ENCODE assay signal across 8 mouse cellular contexts in the genomic region with DNA sequence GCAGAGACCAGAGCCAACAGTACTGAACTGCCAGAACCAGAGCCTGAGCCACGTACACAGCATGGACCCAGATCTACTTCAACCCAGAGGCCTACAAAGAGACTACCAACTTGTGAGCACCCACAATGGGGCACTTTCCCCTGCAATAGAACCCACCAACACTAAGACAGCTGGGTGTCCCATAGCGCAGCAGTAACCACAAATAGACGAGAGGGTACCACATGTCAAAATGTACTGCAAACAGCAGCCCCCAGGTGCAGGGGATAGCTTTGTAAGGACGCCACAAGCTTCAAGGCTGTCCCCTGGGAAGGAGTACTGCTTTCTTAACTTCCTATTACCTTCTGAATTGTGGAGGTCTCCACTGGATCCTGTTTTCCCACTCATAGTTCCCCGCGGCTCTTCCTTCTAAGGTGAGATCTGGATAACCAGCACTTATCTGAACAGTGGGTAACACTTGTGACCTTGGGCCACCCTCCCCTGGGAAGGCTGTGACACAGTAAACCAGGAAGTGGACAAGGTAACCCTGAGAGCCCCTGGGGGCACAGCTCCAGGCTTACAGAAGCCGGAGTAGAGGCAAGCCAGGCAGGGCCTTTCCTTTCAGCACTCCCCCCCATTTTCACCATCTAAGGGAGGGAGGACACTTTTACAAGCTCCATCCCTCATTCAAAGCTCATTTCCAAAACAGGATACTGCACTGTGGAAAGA. TPM values are rescaled to one million over a fixed set of nuclear protein-coding genes. Genes with fewer than 3 reads are reported as not detected.
DNase-seq lines count a peak whose midpoint lies in the region; ATAC-seq lines count a peak whose summit lies in the region.

No protein-coding gene starts in this region.

- H3K9me3 ChIP-seq in embryonic facial prominence, embryonic 15.5 days (replicated peaks): no peaks in the 10 kb centered on the region
- no peaks in the 10 kb centered on the region for H3K9me3 ChIP-seq in limb, embryonic 11.5 days (ENCODE audit: control insufficient read depth, low read length)
- no peaks in the 10 kb centered on the region for H3K9me3 ChIP-seq in stomach, embryonic 15.5 days

- intact Hi-C loops in left cerebral cortex, postnatal 14 days (cut with DNase I): no loop called here

- peak overlapping the region; percentile 68 for H3K4me2 ChIP-seq in embryonic facial prominence, embryonic 15.5 days (replicated peaks)
- peak overlapping the region; percentile 93 for H3K4me2 ChIP-seq in limb, embryonic 11.5 days (ENCODE audit: low read depth, severe bottlenecking)
- peak overlapping the region; percentile 81 for H3K4me2 ChIP-seq in stomach, embryonic 15.5 days

- DNase-seq in kidney, postnatal 10 days: peak; percentile 34
- no peak for DNase-seq in kidney, postnatal 4 days
- no peak for DNase-seq in limb, embryonic 11.5 days (ENCODE audit: low spot score)
- DNase-seq in retina, embryonic 14.5 days (ENCODE audit: low spot score): no peak
- DNase-seq in cerebellum, postnatal 14 days: no peak
- DNase-seq in left cerebral cortex, postnatal 14 days (ENCODE audit: low spot score in 2 of 2): no peak

- peaks cover 66% of the 10 kb centered on the region for H3K4me1 ChIP-seq in embryonic facial prominence, embryonic 15.5 days
- peaks cover 50% of the 10 kb centered on the region for H3K4me1 ChIP-seq in limb, embryonic 11.5 days (ENCODE audit: control insufficient read depth, insufficient read depth, low read length)
- H3K4me1 ChIP-seq in stomach, embryonic 15.5 days: peaks cover 54% of the 10 kb centered on the region

- H3K4me3 ChIP-seq in embryonic facial prominence, embryonic 15.5 days (replicated peaks): peak overlapping the region; percentile 98
- peak overlapping the region; percentile 99 for H3K4me3 ChIP-seq in limb, embryonic 11.5 days (ENCODE audit: low read depth, low read length)
- H3K4me3 ChIP-seq in stomach, embryonic 15.5 days (replicated peaks): peak overlapping the region; percentile 93

- 60% methylated on average over 7 of the region's 7 CpGs for WGBS in embryonic facial prominence, embryonic 15.5 days
- 73% methylated on average over 7 of the region's 7 CpGs for whole genome bisulfite sequencing in limb, embryonic 11.5 days
- WGBS in stomach, embryonic 15.5 days: 56% methylated on average over 7 of the region's 7 CpGs

- H3K27me3 ChIP-seq in embryonic facial prominence, embryonic 15.5 days: no peaks in the 10 kb centered on the region
- no peaks in the 10 kb centered on the region for H3K27me3 ChIP-seq in limb, embryonic 11.5 days (ENCODE audit: control insufficient read depth, insufficient read depth, low read length)
- no peaks in the 10 kb centered on the region for H3K27me3 ChIP-seq in stomach, embryonic 15.5 days (replicated peaks)

- peaks cover 2% of the 10 kb centered on the region; the same call in 1 of the 2 replicates for H3K36me3 ChIP-seq in embryonic facial prominence, embryonic 15.5 days
- peaks cover 6% of the 10 kb centered on the region; the same call in 1 of the 2 replicates for H3K36me3 ChIP-seq in limb, embryonic 11.5 days (ENCODE audit: control insufficient read depth, insufficient read depth, low read length)
- H3K36me3 ChIP-seq in stomach, embryonic 15.5 days: no peaks in the 10 kb centered on the region

- no peak for ATAC-seq in embryonic facial prominence, embryonic 15.5 days (ENCODE audit: insufficient number of reproducible peaks, low FRiP score, low TSS enrichment, low read depth)
- ATAC-seq in limb, embryonic 11.5 days (ENCODE audit: insufficient number of reproducible peaks, low FRiP score, low TSS enrichment, low read depth): no peak
- ATAC-seq in stomach, embryonic 15.5 days (ENCODE audit: insufficient read depth, low FRiP score, low read depth): no peak

- no peak overlapping the region for H3K27ac ChIP-seq in embryonic facial prominence, embryonic 15.5 days (replicated peaks)
- 0 out of 2 replicates have a peak overlapping the region, but pooled peaks have one; percentile 14 for H3K27ac ChIP-seq in limb, embryonic 11.5 days (replicated peaks; ENCODE audit: low read depth, low read length)
- H3K27ac ChIP-seq in stomach, embryonic 15.5 days: peak overlapping the region; percentile 97; the same call in 1 of the 2 replicates

- no peak overlapping the region for H3K9ac ChIP-seq in embryonic facial prominence, embryonic 15.5 days
- peak overlapping the region; percentile 98; the same call in 1 of the 2 replicates for H3K9ac ChIP-seq in limb, embryonic 11.5 days (ENCODE audit: low read length)
- H3K9ac ChIP-seq in stomach, embryonic 15.5 days: peak overlapping the region; percentile 7; the same call in 1 of the 2 replicates

RNA-seq across cellular contexts. Expression of a gene that starts 31.1 kb away (rescaled TPM):
- 16.4 and 17.0 TPM in 2 replicates for polyA plus RNA-seq in embryonic facial prominence, embryonic 15.5 days (2015; fragmentation: Nextera tagmentation; extraction: Ambion mirVana)
- polyA plus RNA-seq in limb, embryonic 11.5 days (2014; fragmentation: Nextera tagmentation; extraction: Ambion mirVana): 9.8 and 10.1 TPM in 2 replicates
- 7.1 and 7.2 TPM in 2 replicates for polyA plus RNA-seq in stomach, embryonic 15.5 days (2015; fragmentation: Nextera tagmentation; extraction: Ambion mirVana)
- 10 to 100 TPM; 27.9 to 28.5 TPM for total RNA-seq in left cerebral cortex, postnatal 14 days (2021)

RNA-seq across cellular contexts. Expression of a gene that starts 34.2 kb away (rescaled TPM):
- polyA plus RNA-seq in embryonic facial prominence, embryonic 15.5 days (2015; fragmentation: Nextera tagmentation; extraction: Ambion mirVana): 106 and 121 TPM in 2 replicates
- polyA plus RNA-seq in limb, embryonic 11.5 days (2014; fragmentation: Nextera tagmentation; extraction: Ambion mirVana): 223 and 240 TPM in 2 replicates
- polyA plus RNA-seq in stomach, embryonic 15.5 days (2015; fragmentation: Nextera tagmentation; extraction: Ambion mirVana): 76.2 and 87.8 TPM in 2 replicates
- total RNA-seq in left cerebral cortex, postnatal 14 days (2021): 10 to 100 TPM; 61.3 to 64.0 TPM

RNA-seq across cellular contexts. Expression of a gene that starts 41.7 kb away (rescaled TPM):
- polyA plus RNA-seq in embryonic facial prominence, embryonic 15.5 days (2015; fragmentation: Nextera tagmentation; extraction: Ambion mirVana): 51.8 and 52.1 TPM in 2 replicates
- polyA plus RNA-seq in limb, embryonic 11.5 days (2014; fragmentation: Nextera tagmentation; extraction: Ambion mirVana): 77.6 and 83.3 TPM in 2 replicates
- polyA plus RNA-seq in stomach, embryonic 15.5 days (2015; fragmentation: Nextera tagmentation; extraction: Ambion mirVana): 49.2 and 52.0 TPM in 2 replicates
- 10 to 100 TPM; 34.9 to 37.3 TPM for total RNA-seq in left cerebral cortex, postnatal 14 days (2021)

RNA-seq across cellular contexts. Expression of a gene that starts 46.4 kb away (rescaled TPM):
- polyA plus RNA-seq in embryonic facial prominence, embryonic 15.5 days (2015; fragmentation: Nextera tagmentation; extraction: Ambion mirVana): 5.8 and 6.7 TPM in 2 replicates
- 6.8 and 7.3 TPM in 2 replicates for polyA plus RNA-seq in limb, embryonic 11.5 days (2014; fragmentation: Nextera tagmentation; extraction: Ambion mirVana)
- polyA plus RNA-seq in stomach, embryonic 15.5 days (2015; fragmentation: Nextera tagmentation; extraction: Ambion mirVana): 7.0 and 7.8 TPM in 2 replicates
- total RNA-seq in left cerebral cortex, postnatal 14 days (2021): 10 to 100 TPM; 15.9 to 18.9 TPM
